Mouse (Mus musculus) heart, postnatal 0 days (tissue): ENCODE measurements around the gene Fbxo47.

Experiments used
- CTCF ChIP-seq: IDR thresholded peaks from 2 replicates; pipeline ENCODE4 v1.5.1; 2016; ENCODE audit warnings: antibody characterized with exemption, control low read depth, low read depth
- EP300 ChIP-seq: IDR thresholded peaks from 2 replicates; pipeline ENCODE4 v1.6.1; 2016; ENCODE audit warnings: antibody characterized with exemption, low read depth

- TF ChIP-seq CTCF (no peak), EP300 (no peak)
These were observed 59.8 kb downstream of the Fbxo47 start for GRCm38 (mm10) chr11:97824168-97824567.
